ENCODE assay signal across 8 mouse cellular contexts in genomic region chr7:75774095-75775078, GRCm38 (mm10).
DNase-seq lines count a peak whose midpoint lies in the region; ATAC-seq and TF ChIP-seq lines count a peak whose summit lies in the region.
"Not testable (repeated sequence)": the region's sequence is repeated elsewhere in the genome, so short reads cannot be mapped to it uniquely, and the experiment has no call there.

No protein-coding gene starts in this region.

- DNase-seq in CD4-positive helper T cell, adult 2 months (ENCODE audit: low read depth, low spot score), result peak; percentile 52
- DNase-seq in CH12.LX (ENCODE audit: extremely low read depth); lung, postnatal 0 days (ENCODE audit: low spot score): not testable (repeated sequence)
- DNase-seq in MEL (ENCODE audit: low read depth, low spot score), result peak; percentile 62
- DNase-seq in induced T-regulatory cell, adult 2 months (ENCODE audit: low read depth), result peak; percentile 77
- peak; percentile 55 to 65 for DNase-seq in monocyte, adult 2 months (ENCODE audit: low read depth in 1 of 2, low spot score in 2 of 2)
- peak; percentile 49 for DNase-seq in splenic B cell, adult 2 months (ENCODE audit: low read depth, low spot score)

- dilution Hi-C loops in CH12.LX (cut with MboI; ENCODE audit: extremely low pct_ligation_motif_present, extremely low pct_unique_long_range_greater_than_20kb, low sequenced_read_pairs), result not testable (repeated sequence)

- WGBS in lung, postnatal 0 days, result 85% methylated on average over 18 of the region's 18 CpGs

- peaks cover 5 to 28% of the 10 kb centered on the region in 2 experiments; a peak in 3 of 4 replicates for H3K4me1 ChIP-seq in CH12.LX (ENCODE audit: control insufficient read depth in 1 of 2, insufficient read depth in 2 of 2)
- H3K4me1 ChIP-seq in MEL (ENCODE audit: control insufficient read depth in 1 of 2, insufficient read depth in 2 of 2, low read length in 2 of 2); lung, postnatal 0 days (ENCODE audit: insufficient read depth, low read depth, low read length): not testable (repeated sequence)

- ATAC-seq in activated CD4-positive, CD25-positive, alpha-beta regulatory T cell, adult 4 months, result peak; percentile 70
- not testable (repeated sequence) for ATAC-seq in lung, postnatal 0 days

- peaks cover 30% of the 10 kb centered on the region for H3K79me2 ChIP-seq in CH12.LX (replicated peaks; ENCODE audit: control insufficient read depth, extremely low read depth, insufficient read depth, poor library complexity, severe bottlenecking)
- H3K79me2 ChIP-seq in MEL (ENCODE audit: control insufficient read depth, insufficient read depth, low read length, poor library complexity), result not testable (repeated sequence)

- H3K36me3 ChIP-seq in CH12.LX (replicated peaks in 1 of 2; ENCODE audit: control insufficient read depth in 1 of 2, insufficient read depth in 1 of 2, low read length in 1 of 2), result peaks cover 82 to 90% of the 10 kb centered on the region in 2 experiments
- not testable (repeated sequence) for H3K36me3 ChIP-seq in MEL (ENCODE audit: control insufficient read depth in 1 of 2, insufficient read depth in 2 of 2, low read length in 2 of 2); lung, postnatal 0 days (ENCODE audit: insufficient read depth, low read length)
- peaks cover 26% of the 10 kb centered on the region for H3K36me3 ChIP-seq in splenic B cell, adult 2 months (ENCODE audit: control insufficient read depth, insufficient read depth, low read length, poor library complexity, severe bottlenecking)

- TF ChIP-seq EP300 in CH12.LX (IDR thresholded peaks at IDR 0.05; ENCODE audit: low read length), result not testable (repeated sequence)
- 0 out of 4 replicates have a peak, but pooled peaks of 1 of the 2 experiments have one; percentile 38 for TF ChIP-seq EP300 in MEL (IDR thresholded peaks at IDR 0.05; ENCODE audit: low read depth in 1 of 2, low read length in 2 of 2)
- peak; percentile 33 for TF ChIP-seq EP300 in lung, postnatal 0 days (IDR thresholded peaks at IDR 0.05)

- not testable (repeated sequence) for H3K4me3 ChIP-seq in CH12.LX (replicated peaks in 1 of 3; ENCODE audit: low read depth in 2 of 3, low read length in 2 of 3, poor library complexity in 1 of 3); MEL (ENCODE audit: control insufficient read depth in 1 of 2, insufficient read depth in 1 of 2, low read depth in 2 of 2, low read length in 2 of 2); lung, postnatal 0 days (ENCODE audit: low read depth, low read length)

- TF ChIP-seq CTCF in CH12.LX (conservative IDR thresholded peaks at IDR 0.05 in 1 of 2, IDR thresholded peaks at IDR 0.05 in 1 of 2; ENCODE audit: low read depth in 2 of 2, low read length in 2 of 2); MEL (IDR thresholded peaks at IDR 0.05 in 2 of 3, conservative IDR thresholded peaks at IDR 0.05 in 1 of 3; ENCODE audit: control insufficient read depth in 1 of 3, insufficient read depth in 1 of 3, low read depth in 2 of 3, low read length in 3 of 3, poor library complexity in 1 of 3, severe bottlenecking in 1 of 3); lung, postnatal 0 days (IDR thresholded peaks at IDR 0.05): not testable (repeated sequence)

- H3K27ac ChIP-seq in CH12.LX (ENCODE audit: insufficient read depth, low read depth), result 0 out of 2 replicates have a peak overlapping the region, but pooled peaks have one; percentile 24
- H3K27ac ChIP-seq in MEL (ENCODE audit: control insufficient read depth, low read depth, low read length), result peak overlapping the region; percentile 79
- H3K27ac ChIP-seq in lung, postnatal 0 days (ENCODE audit: low read length), result not testable (repeated sequence)

- not testable (repeated sequence) for H3K9ac ChIP-seq in CH12.LX (ENCODE audit: insufficient read depth, low read depth); MEL (ENCODE audit: control insufficient read depth, low read depth, low read length, poor library complexity, severe bottlenecking); lung, postnatal 0 days (replicated peaks; ENCODE audit: low read depth)

- TF ChIP-seq RAD21 in CH12.LX (IDR thresholded peaks at IDR 0.05; ENCODE audit: low read depth, low read length); MEL (IDR thresholded peaks at IDR 0.05; ENCODE audit: low read depth, low read length): not testable (repeated sequence)

- H3K4me2 ChIP-seq in CH12.LX (ENCODE audit: insufficient read depth, low read depth, poor library complexity, severe bottlenecking); lung, postnatal 0 days (replicated peaks; ENCODE audit: low read depth, low read length): not testable (repeated sequence)

- TF ChIP-seq POLR2A in CH12.LX (IDR thresholded peaks at IDR 0.05; ENCODE audit: low read depth, low read length); MEL (IDR thresholded peaks at IDR 0.05; ENCODE audit: control insufficient read depth in 1 of 2, insufficient read depth in 1 of 2, low read depth in 1 of 2, low read length in 2 of 2, poor library complexity in 1 of 2): not testable (repeated sequence)

- in situ Hi-C loops in CH12.LX (cut with MboI; ENCODE audit: low pct_ligation_motif_present, low pct_unique_long_range_greater_than_20kb, low sequenced_read_pairs), result not testable (repeated sequence)

- H3K27me3 ChIP-seq in CH12.LX (replicated peaks); MEL (ENCODE audit: control insufficient read depth in 1 of 2, insufficient read depth in 2 of 2, low read length in 2 of 2); lung, postnatal 0 days (replicated peaks; ENCODE audit: insufficient read depth, low read length); splenic B cell, adult 2 months (ENCODE audit: control insufficient read depth, insufficient read depth, low read length, poor library complexity, severe bottlenecking): not testable (repeated sequence)

- H3K9me3 ChIP-seq in CH12.LX (replicated peaks; ENCODE audit: low read length), result peaks cover 47% of the 10 kb centered on the region
- not testable (repeated sequence) for H3K9me3 ChIP-seq in MEL (replicated peaks; ENCODE audit: insufficient read depth, low read length); lung, postnatal 0 days (ENCODE audit: low read length)

TF ChIP-seq in CH12.LX, 34 proteins besides CTCF, POLR2A, EP300 and RAD21:
- peak; percentile 91 for TF ChIP-seq ETS1 (conservative IDR thresholded peaks at IDR 0.05; ENCODE audit: low read depth, low read length)
- 0 out of 2 replicates have a peak, but pooled peaks have one; percentile 10 for TF ChIP-seq IRF4 (IDR thresholded peaks at IDR 0.05; ENCODE audit: low read depth, low read length)
- TF ChIP-seq MAZ (IDR thresholded peaks at IDR 0.05; ENCODE audit: low read depth, low read length), result peak; percentile 65; the same call in 1 of the 2 replicates
- 0 out of 2 replicates have a peak, but pooled peaks have one; percentile 18 for TF ChIP-seq TCF12 (IDR thresholded peaks at IDR 0.05; ENCODE audit: low read depth, low read length)
- TF ChIP-seq SIN3A (IDR thresholded peaks at IDR 0.05; ENCODE audit: low read length), result peak; percentile 51; the same call in 1 of the 2 replicates
- peak; percentile 29; the same call in 1 of the 2 replicates for TF ChIP-seq ZMIZ1 (IDR thresholded peaks at IDR 0.05; ENCODE audit: low read depth, low read length)

TF ChIP-seq in MEL, 35 proteins besides CTCF, POLR2A, EP300 and RAD21:
- 0 out of 2 replicates have a peak, but pooled peaks have one; percentile 27 for TF ChIP-seq GATA1 (IDR thresholded peaks at IDR 0.05; ENCODE audit: low read depth, low read length)
